Mouse (Mus musculus) olfactory bulb, adult 2 months (tissue): ENCODE results near the gene Slc35c2.

Experiments
- CTCF ChIP-seq: fragments of 200-500 bp; IDR thresholded peaks from 2 replicates; pipeline ENCODE4 v1.5.1; 2012; ENCODE audit warnings: low read depth, mild to moderate bottlenecking, low read length, moderate library complexity; ENCODE audit not compliant: insufficient read depth
- POLR2A ChIP-seq: fragments of 200-500 bp; IDR thresholded peaks from 2 replicates; pipeline ENCODE4 v1.6.1; 2012; ENCODE audit warnings: mild to moderate bottlenecking, low read depth, low read length, moderate library complexity; ENCODE audit not compliant: insufficient read depth

DNA sequence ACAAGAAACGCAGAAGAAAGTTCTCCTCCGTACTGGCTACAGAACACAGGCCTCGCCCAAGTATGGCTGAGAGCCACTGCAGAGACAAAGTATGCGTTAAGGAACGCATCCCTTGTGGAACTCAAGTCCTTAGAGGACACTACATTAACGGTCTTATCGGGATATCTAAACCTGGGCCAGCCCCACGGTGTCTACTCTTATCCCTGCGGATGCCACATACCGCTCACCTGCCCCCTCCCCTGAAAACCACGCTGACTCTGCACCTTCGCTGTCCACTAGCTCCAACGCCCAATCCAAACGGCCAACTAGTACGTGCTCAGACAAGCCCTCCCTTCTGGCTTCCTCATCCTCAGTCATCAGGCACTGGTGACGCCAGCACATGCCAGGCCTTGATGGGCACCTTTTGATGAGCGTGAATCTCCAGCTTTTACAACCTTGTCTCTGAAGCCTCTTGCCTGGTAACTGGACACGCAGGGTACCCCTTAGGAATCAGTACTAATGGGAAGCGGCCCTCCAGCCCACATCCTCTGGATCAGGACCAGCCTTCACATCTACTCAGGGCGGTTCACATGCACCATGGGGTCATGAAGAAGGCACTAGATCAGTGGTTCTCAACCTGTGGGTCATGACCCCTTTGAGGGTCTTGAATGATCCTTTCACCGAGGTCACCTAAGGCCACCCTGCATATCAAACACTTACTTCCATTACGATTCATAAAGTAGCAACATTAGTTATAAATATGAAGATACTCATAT, 34.5 kb upstream of the Slc35c2 start:
- TF ChIP-seq POLR2A (no peak), CTCF (no peak)
